Mouse (Mus musculus): ENCODE measurements around the gene Slc36a1. TPM values are rescaled to one million over a fixed set of nuclear protein-coding genes. Genes with fewer than 3 reads are reported as not detected.

Slc36a1 gene
- polyA plus RNA-seq (2012; fragmentation: generic; extraction: Trizol) = 1 to 10 TPM; 1.4 to 6.2 TPM

DNA sequence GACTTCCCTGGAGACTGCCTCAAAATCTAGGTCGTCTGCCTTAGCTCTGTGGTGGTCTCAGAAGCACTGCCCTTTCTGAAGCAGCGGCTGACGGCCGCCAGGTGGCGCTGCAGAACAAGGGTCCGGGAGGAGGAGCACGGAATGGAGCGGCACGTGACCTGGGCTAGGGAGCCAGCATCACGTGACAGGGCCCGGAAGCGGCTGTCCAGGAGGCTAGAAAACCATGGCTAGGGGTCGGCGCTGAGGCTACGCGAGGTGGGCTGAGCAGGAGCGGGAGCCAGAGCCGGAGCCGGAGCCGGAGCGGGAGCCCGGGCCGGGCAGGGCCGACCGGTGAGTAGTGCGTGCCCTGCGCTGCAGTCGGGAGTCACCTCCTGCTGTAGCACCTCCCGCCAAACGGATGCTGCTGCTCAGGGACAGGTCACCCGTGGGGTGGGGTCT lies at the start of gene Slc36a1:
TSS of gene Slc36a1 (plus strand) at position 192 of the 438 bp plus-strand sequence.

DNA sequence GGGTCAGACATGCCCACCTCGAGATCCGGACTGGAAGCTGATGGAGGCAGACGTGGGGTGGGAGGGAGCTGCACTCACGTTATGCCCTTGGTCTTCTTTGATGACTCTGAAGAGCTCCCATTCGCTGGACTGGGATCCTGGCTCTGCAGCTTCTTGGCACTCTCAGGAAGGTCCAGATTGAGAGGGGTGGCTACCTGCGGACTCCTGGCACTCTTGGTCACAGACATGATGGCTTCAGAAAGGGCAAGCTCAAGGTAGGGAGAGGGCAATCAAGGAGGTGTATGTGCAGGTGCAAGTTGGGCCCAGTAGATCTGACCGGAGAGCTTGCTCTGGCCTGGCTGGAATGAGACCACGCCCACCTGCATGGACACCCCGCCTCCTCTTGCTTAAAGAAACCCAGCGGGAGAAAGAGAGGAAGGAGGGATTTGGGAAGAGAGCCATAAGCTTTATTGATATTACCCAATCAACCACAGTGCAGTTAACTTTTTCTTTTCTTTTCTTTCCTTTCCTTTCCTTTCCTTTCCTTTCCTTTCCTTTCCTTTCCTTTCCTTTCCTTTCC lies 19.3 kb upstream of the Slc36a1 start, which contains the start of gene Slc36a2:
TSS of gene Slc36a2 (minus strand) at position 345 of the 559 bp plus-strand sequence.

Other genes with a start within 250 kb of the Slc36a1 start
- 10 to 100 TPM; 24.6 to 84.0 TPM for gene Tnip1, start 241.4 kb upstream of the Slc36a1 start, polyA plus RNA-seq (2012; fragmentation: generic; extraction: Trizol)
- gene Anxa6, start 170.9 kb upstream of the Slc36a1 start, polyA plus RNA-seq (2012; fragmentation: generic; extraction: Trizol) = 100 to 1,000 TPM; 161 to 416 TPM
- gene Ccdc69, start 126.2 kb upstream of the Slc36a1 start, polyA plus RNA-seq (2012; fragmentation: generic; extraction: Trizol) = not detected
- gene Gm2a, start 106.2 kb upstream of the Slc36a1 start, polyA plus RNA-seq (2012; fragmentation: generic; extraction: Trizol) = 10 to 100 TPM in 1 of 2 experiments, 1 to 10 TPM in 1; 1.3 to 10.1 TPM
- under 1 TPM in 1 of 2 experiments, not detected in 1; 0.05 TPM for gene Slc36a3, start 52.6 kb upstream of the Slc36a1 start, polyA plus RNA-seq (2012; fragmentation: generic; extraction: Trizol)
- gene Slc36a2, start 19.3 kb upstream of the Slc36a1 start, polyA plus RNA-seq (2012; fragmentation: generic; extraction: Trizol) = under 1 TPM in 1 of 2 experiments, not detected in 1; 0.02 TPM
- under 1 TPM in 1 of 2 experiments, not detected in 1; 0.01 TPM for gene Fat2, start 132.2 kb downstream of the Slc36a1 start, polyA plus RNA-seq (2012; fragmentation: generic; extraction: Trizol)
- 1,000 to 10,000 TPM in 1 of 2 experiments, 100 to 1,000 TPM in 1; 753 to 3,006 TPM for gene Sparc, start 218.8 kb downstream of the Slc36a1 start, polyA plus RNA-seq (2012; fragmentation: generic; extraction: Trizol)